Mouse (Mus musculus): ENCODE data around the gene Trp53i11.

Trp53i11 gene

DNA sequence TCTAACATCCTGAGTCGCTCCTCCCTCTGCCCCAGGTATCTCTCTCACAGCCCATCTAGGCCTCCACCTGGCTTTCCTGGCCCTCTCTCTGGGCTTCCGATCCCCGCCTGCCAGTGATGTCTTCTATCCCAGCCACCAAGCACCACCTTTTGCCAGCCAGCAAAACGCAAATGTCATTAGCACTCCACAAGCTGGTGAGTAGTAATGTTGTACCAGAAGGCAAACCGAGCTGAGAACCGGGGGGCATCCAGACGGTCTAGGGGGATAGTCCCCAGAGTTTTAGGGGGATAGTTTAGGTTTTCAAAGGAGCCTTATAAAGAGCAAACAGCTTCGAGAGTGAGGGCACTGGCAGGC lies 56.7 kb downstream of the Trp53i11 start:
- DNase-seq = no peak

DNA sequence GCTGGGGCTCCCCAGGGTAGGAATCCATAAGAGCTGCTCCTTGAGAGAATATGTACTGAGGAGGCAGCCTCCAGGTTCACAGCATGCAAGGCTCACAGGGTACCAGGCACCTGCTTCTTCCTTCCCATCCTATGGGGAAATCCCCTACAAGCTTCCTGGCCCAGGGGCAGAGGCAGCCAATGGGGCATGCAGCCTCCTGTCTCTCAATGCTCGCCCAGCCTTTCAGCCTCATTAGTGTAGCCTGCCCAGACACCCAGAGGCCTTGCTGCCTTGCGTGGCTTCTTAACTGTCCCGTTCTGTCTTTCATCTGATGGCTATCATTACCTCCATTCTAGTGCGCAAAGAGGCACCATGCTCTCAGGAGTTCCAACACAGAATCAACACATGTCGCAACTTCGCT lies 61.7 kb downstream of the Trp53i11 start:
- no peak for DNase-seq

DNA sequence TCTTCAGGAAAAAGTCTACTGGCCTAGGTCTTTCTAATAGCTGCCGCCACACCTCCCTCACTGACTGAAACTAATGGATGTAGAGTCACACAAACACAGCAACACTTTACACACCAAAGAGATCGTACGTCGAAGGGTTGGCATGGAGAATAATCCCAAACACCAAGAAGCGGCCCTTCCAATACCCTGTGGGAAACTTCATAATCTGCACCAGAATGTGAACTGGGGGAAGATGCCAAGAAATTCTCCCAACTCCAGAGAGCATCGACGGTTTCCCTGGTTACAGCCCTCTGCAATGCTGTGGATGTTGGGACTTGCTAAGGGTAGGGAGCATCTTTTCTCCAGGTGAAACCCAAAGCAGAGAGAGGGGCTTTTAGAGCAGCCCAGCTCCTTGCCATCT lies 63.3 kb downstream of the Trp53i11 start:
- DNase-seq = no peak

Measured in lung, postnatal 10 days (tissue).